ENCODE assay signal across 12 mouse cellular contexts in genomic region chr1:86473109-86473760, GRCm38 (mm10). TPM values are rescaled to one million over a fixed set of nuclear protein-coding genes. Genes with fewer than 3 reads are reported as not detected.
A peak's percentile ranks its signal among the peaks of the same experiment; 100 is the strongest.
DNase-seq lines count a peak whose midpoint lies in the region; ATAC-seq lines count a peak whose summit lies in the region.
"Had no signal": no experiment of that assay in that cellular context is flagged by ENCODE, and none has a peak within 500 bp of the region (broad histone marks: within the 10 kb centered on the region; RNA-seq: fewer than 3 reads in every experiment).

No protein-coding gene starts in this region.

- DNase-seq in heart, adult 18-20 months: no peak
- no peak for DNase-seq in midbrain, embryonic 10.5 days (ENCODE audit: low spot score)
- DNase-seq in liver, embryonic 11.5 days (ENCODE audit: low spot score): no peak
- DNase-seq in adrenal gland, adult 2 months: no peak
- DNase-seq in layer of hippocampus, postnatal 10 days (ENCODE audit: low spot score in 2 of 2): no peak
- DNase-seq: adrenal gland, postnatal 25 days; thymus, postnatal 25 days had no signal

- H3K4me2 ChIP-seq in heart, embryonic 11.5 days: no peak overlapping the region
- no peak overlapping the region for H3K4me2 ChIP-seq in midbrain, embryonic 16.5 days (ENCODE audit: low read length)
- no peak overlapping the region; the same call in 1 of the 2 replicates for H3K4me2 ChIP-seq in liver, embryonic 11.5 days

- H3K36me3 ChIP-seq in heart, embryonic 11.5 days (ENCODE audit: control insufficient read depth, insufficient read depth, low read length): no peaks in the 10 kb centered on the region
- H3K36me3 ChIP-seq in midbrain, embryonic 10.5 days: no peaks in the 10 kb centered on the region
- no peaks in the 10 kb centered on the region for H3K36me3 ChIP-seq in midbrain, embryonic 16.5 days (ENCODE audit: control insufficient read depth, insufficient read depth, low read length)
- H3K36me3 ChIP-seq in liver, embryonic 11.5 days (ENCODE audit: control insufficient read depth, insufficient read depth, low read length): no peaks in the 10 kb centered on the region

- peak overlapping the region; percentile 79; the same call in 1 of the 2 replicates for H3K9ac ChIP-seq in heart, embryonic 11.5 days (ENCODE audit: low read depth, low read length)
- H3K9ac ChIP-seq in midbrain, embryonic 16.5 days (ENCODE audit: low read depth, low read length): no peak overlapping the region
- no peak overlapping the region; the same call in 1 of the 2 replicates for H3K9ac ChIP-seq in liver, embryonic 11.5 days (ENCODE audit: low read depth, low read length)

- H3K4me3 ChIP-seq in heart, embryonic 11.5 days (ENCODE audit: low read depth, low read length): no peak overlapping the region
- H3K4me3 ChIP-seq in midbrain, embryonic 10.5 days: no peak overlapping the region
- no peak overlapping the region for H3K4me3 ChIP-seq in midbrain, embryonic 16.5 days (ENCODE audit: low read depth, low read length)
- no peak overlapping the region for H3K4me3 ChIP-seq in liver, embryonic 11.5 days (ENCODE audit: low read depth, low read length)

- H3K9me3 ChIP-seq in heart, embryonic 11.5 days (replicated peaks; ENCODE audit: control insufficient read depth, low read length): no peaks in the 10 kb centered on the region
- no peaks in the 10 kb centered on the region for H3K9me3 ChIP-seq in midbrain, embryonic 10.5 days (replicated peaks)
- no peaks in the 10 kb centered on the region for H3K9me3 ChIP-seq in midbrain, embryonic 16.5 days (replicated peaks; ENCODE audit: control insufficient read depth, low read length, poor library complexity, severe bottlenecking)
- no peaks in the 10 kb centered on the region for H3K9me3 ChIP-seq in liver, embryonic 11.5 days (ENCODE audit: control insufficient read depth, low read length)

- WGBS in heart, embryonic 11.5 days (ENCODE audit: insufficient replicate concordance): 86% methylated on average over 18 of the region's 18 CpGs
- WGBS in midbrain, embryonic 10.5 days: 95% methylated on average over 18 of the region's 18 CpGs
- 93% methylated on average over 18 of the region's 18 CpGs for WGBS in midbrain, embryonic 16.5 days
- WGBS in liver, embryonic 11.5 days: 79% methylated on average over 18 of the region's 18 CpGs

- peak overlapping the region; percentile 100 for H3K27ac ChIP-seq in heart, embryonic 11.5 days (ENCODE audit: low read depth, low read length)
- peak overlapping the region; percentile 82 for H3K27ac ChIP-seq in midbrain, embryonic 10.5 days (replicated peaks)
- no peak overlapping the region for H3K27ac ChIP-seq in midbrain, embryonic 16.5 days (ENCODE audit: low read length)
- peak overlapping the region; percentile 52 for H3K27ac ChIP-seq in liver, embryonic 11.5 days (ENCODE audit: low read depth, low read length)

- H3K27me3 ChIP-seq in heart, embryonic 11.5 days (ENCODE audit: control insufficient read depth, insufficient read depth, low read length): no peaks in the 10 kb centered on the region
- H3K27me3 ChIP-seq in midbrain, embryonic 10.5 days (ENCODE audit: low read depth, poor library complexity, severe bottlenecking): no peaks in the 10 kb centered on the region
- H3K27me3 ChIP-seq in midbrain, embryonic 16.5 days (ENCODE audit: control insufficient read depth, insufficient read depth, low read depth, low read length): no peaks in the 10 kb centered on the region
- no peaks in the 10 kb centered on the region for H3K27me3 ChIP-seq in liver, embryonic 11.5 days (replicated peaks; ENCODE audit: control insufficient read depth, insufficient read depth, low read length)

- ATAC-seq in heart, embryonic 11.5 days (replicated peaks; ENCODE audit: insufficient number of reproducible peaks, low FRiP score, low TSS enrichment): no peak
- ATAC-seq in midbrain, embryonic 16.5 days: no peak
- no peak for ATAC-seq in liver, embryonic 11.5 days (replicated peaks; ENCODE audit: low FRiP score)
- no peak for ATAC-seq in inflammation-experienced regulatory T-cells, adult 6 months

- peaks cover 15% of the 10 kb centered on the region for H3K4me1 ChIP-seq in heart, embryonic 11.5 days (ENCODE audit: control insufficient read depth, insufficient read depth, low read length)
- peaks cover 18% of the 10 kb centered on the region for H3K4me1 ChIP-seq in midbrain, embryonic 10.5 days
- 0 out of 2 replicates have a peak, but pooled peaks cover 2% of the 10 kb centered on the region for H3K4me1 ChIP-seq in midbrain, embryonic 16.5 days (ENCODE audit: control insufficient read depth, insufficient read depth, low read length)
- H3K4me1 ChIP-seq in liver, embryonic 11.5 days (replicated peaks; ENCODE audit: control insufficient read depth, insufficient read depth, low read length): peaks cover 30% of the 10 kb centered on the region

RNA-seq across cellular contexts. Expression of gene Tex44, which starts 47.1 kb away (rescaled TPM):
- not detected in 2 replicates for polyA plus RNA-seq in heart, embryonic 11.5 days (2014; fragmentation: Nextera tagmentation; extraction: Ambion mirVana)
- not detected for total RNA-seq in heart, adult 18-20 months (2021)
- polyA plus RNA-seq in midbrain, embryonic 10.5 days (2016; fragmentation: Nextera tagmentation; extraction: Ambion mirVana): 0.07 and 0.11 TPM in 2 replicates
- polyA plus RNA-seq in midbrain, embryonic 16.5 days (2015; fragmentation: Nextera tagmentation; extraction: Ambion mirVana): not detected in 2 replicates
- polyA plus RNA-seq in liver, embryonic 11.5 days (2014; fragmentation: Nextera tagmentation; extraction: Ambion mirVana): not detected in 2 replicates
- not detected for polyA plus RNA-seq in inflammation-experienced regulatory T-cells, adult 6 months (2017; shearing (Covaris generic))
- not detected for total RNA-seq in adrenal gland, adult 2 months (2021)
- polyA plus RNA-seq in adrenal gland, adult 2 months (2012; rRNA removed): not detected in 2 replicates
- total RNA-seq in layer of hippocampus, postnatal 10 days (2021): not detected
- total RNA-seq: adrenal gland, postnatal 25 days had no signal
- polyA plus RNA-seq: hindbrain, embryonic 16.5 days; limb, embryonic 11.5 days had no signal

RNA-seq across cellular contexts. Expression of gene Nmur1, which starts 47.2 kb away (rescaled TPM):
- polyA plus RNA-seq in heart, embryonic 11.5 days (2014; fragmentation: Nextera tagmentation; extraction: Ambion mirVana): not detected in 2 replicates
- total RNA-seq in heart, adult 18-20 months (2021): not detected
- polyA plus RNA-seq in midbrain, embryonic 10.5 days (2016; fragmentation: Nextera tagmentation; extraction: Ambion mirVana): not detected in 2 replicates
- 0.11 TPM in 1 of 2 replicates, not detected in the other for polyA plus RNA-seq in midbrain, embryonic 16.5 days (2015; fragmentation: Nextera tagmentation; extraction: Ambion mirVana)
- not detected in 2 replicates for polyA plus RNA-seq in liver, embryonic 11.5 days (2014; fragmentation: Nextera tagmentation; extraction: Ambion mirVana)
- 1 to 10 TPM in 2 of 3 experiments, under 1 TPM in 1; 0.77 to 2.1 (median 1.5) TPM for polyA plus RNA-seq in inflammation-experienced regulatory T-cells, adult 6 months (2017; shearing (Covaris generic))
- total RNA-seq in adrenal gland, adult 2 months (2021): not detected
- polyA plus RNA-seq in adrenal gland, adult 2 months (2012; rRNA removed): 0.17 and 0.18 TPM in 2 replicates
- total RNA-seq in layer of hippocampus, postnatal 10 days (2021): not detected
- total RNA-seq: adrenal gland, postnatal 25 days had no signal

RNA-seq across cellular contexts. Expression of gene Ptma, which starts 53.3 kb away (rescaled TPM):
- 1,195 and 1,343 TPM in 2 replicates for polyA plus RNA-seq in heart, embryonic 11.5 days (2014; fragmentation: Nextera tagmentation; extraction: Ambion mirVana)
- total RNA-seq in heart, adult 18-20 months (2021): 100 to 1,000 TPM; 212 TPM
- polyA plus RNA-seq in midbrain, embryonic 10.5 days (2016; fragmentation: Nextera tagmentation; extraction: Ambion mirVana): 2,732 and 2,904 TPM in 2 replicates
- 1,375 and 1,671 TPM in 2 replicates for polyA plus RNA-seq in midbrain, embryonic 16.5 days (2015; fragmentation: Nextera tagmentation; extraction: Ambion mirVana)
- polyA plus RNA-seq in liver, embryonic 11.5 days (2014; fragmentation: Nextera tagmentation; extraction: Ambion mirVana): 2,666 and 2,805 TPM in 2 replicates
- 1,000 to 10,000 TPM; 2,583 to 3,807 (median 2,925) TPM for polyA plus RNA-seq in inflammation-experienced regulatory T-cells, adult 6 months (2017; shearing (Covaris generic))
- total RNA-seq in adrenal gland, adult 2 months (2021): 100 to 1,000 TPM; 538 to 582 TPM
- 728 and 947 TPM in 2 replicates for polyA plus RNA-seq in adrenal gland, adult 2 months (2012; rRNA removed)
- 100 to 1,000 TPM; 617 to 662 TPM for total RNA-seq in layer of hippocampus, postnatal 10 days (2021)
